Mouse (Mus musculus): ENCODE data around the gene Lrrc20. TPM values are rescaled to one million over a fixed set of nuclear protein-coding genes. Genes with fewer than 3 reads are reported as not detected.

Lrrc20 gene
- polyA plus RNA-seq, 1 experiment: 11.8 TPM

GRCm38 (mm10) chr10:61627195-61627937 is 151.8 kb downstream of the Lrrc20 start:
- Histone ChIP-seq H3K4me3 (ENCODE audit: insufficient read depth, poor library complexity, severe bottlenecking) (no peak overlapping the region), H3K79me2 (ENCODE audit: control insufficient read depth, insufficient read depth) (no peaks in the 10 kb centered on the region), H3K27me3 (ENCODE audit: control insufficient read depth, insufficient read depth, insufficient read length) (no peaks in the 10 kb centered on the region), H3K79me3 (ENCODE audit: low read depth) (no peaks in the 10 kb centered on the region), H3ac (ENCODE audit: control insufficient read depth, insufficient read length, low read depth) (no peak overlapping the region), H3K36me3 (ENCODE audit: control insufficient read depth, insufficient read depth) (no peaks in the 10 kb centered on the region)
- TF ChIP-seq USF1 (IDR thresholded peaks at IDR 0.05; ENCODE audit: low read depth) (no peak), MAX (IDR thresholded peaks at IDR 0.05) (no peak), CEBPB (IDR thresholded peaks at IDR 0.05; ENCODE audit: low read depth) (no peak), CTCF (IDR thresholded peaks at IDR 0.05; ENCODE audit: control insufficient read depth, insufficient read depth, insufficient read length) (no peak), MYOD1 (IDR thresholded peaks at IDR 0.05; ENCODE audit: control insufficient read depth, insufficient read length, low read depth) (no peak), MYOG (IDR thresholded peaks at IDR 0.05; ENCODE audit: control insufficient read depth, extremely low read depth, insufficient read length) (no peak), FOSL1 (IDR thresholded peaks at IDR 0.05; ENCODE audit: insufficient read depth, low read length, poor library complexity, severe bottlenecking) (no peak)

DNA sequence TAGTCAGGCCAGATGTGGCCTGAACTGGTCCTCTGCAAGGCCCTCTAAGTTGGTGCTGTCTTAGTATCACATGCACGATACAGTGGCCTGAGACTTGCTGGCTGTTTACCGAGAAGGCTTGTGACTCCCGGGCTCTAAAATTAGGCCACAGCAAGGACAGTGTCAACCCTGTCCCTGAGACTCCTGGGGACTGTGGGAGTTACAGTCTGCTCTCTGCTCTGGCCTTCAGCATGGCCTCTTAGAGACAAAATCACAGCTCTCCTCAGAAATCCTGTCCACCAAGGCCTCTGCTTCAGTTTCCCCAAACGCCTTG is 152.3 kb downstream of the Lrrc20 start:
- Histone ChIP-seq H3K4me3 (ENCODE audit: insufficient read depth, poor library complexity, severe bottlenecking) (no peak overlapping the region), H3K79me3 (ENCODE audit: low read depth) (no peaks in the 10 kb centered on the region), H3K36me3 (ENCODE audit: control insufficient read depth, insufficient read depth) (no peaks in the 10 kb centered on the region), H3ac (ENCODE audit: control insufficient read depth, insufficient read length, low read depth) (no peak overlapping the region), H3K79me2 (ENCODE audit: control insufficient read depth, insufficient read depth) (no peaks in the 10 kb centered on the region), H3K27me3 (ENCODE audit: control insufficient read depth, insufficient read depth, insufficient read length) (no peaks in the 10 kb centered on the region)
- TF ChIP-seq USF1 (IDR thresholded peaks at IDR 0.05; ENCODE audit: low read depth): no peak
- no peak for TF ChIP-seq CTCF (IDR thresholded peaks at IDR 0.05; ENCODE audit: control insufficient read depth, insufficient read depth, insufficient read length)
- TF ChIP-seq CEBPB (IDR thresholded peaks at IDR 0.05; ENCODE audit: low read depth): no peak
- TF ChIP-seq MYOG (IDR thresholded peaks at IDR 0.05; ENCODE audit: control insufficient read depth, extremely low read depth, insufficient read length): no peak
- TF ChIP-seq FOSL1 (IDR thresholded peaks at IDR 0.05; ENCODE audit: insufficient read depth, low read length, poor library complexity, severe bottlenecking): no peak

Other genes with a start within 250 kb of the Lrrc20 start
- gene Adamts14, start 202.4 kb upstream of the Lrrc20 start, polyA plus RNA-seq (2012; fragmentation: generic; extraction: Trizol): 7.0 TPM
- gene Prf1, start 178.0 kb upstream of the Lrrc20 start, polyA plus RNA-seq (2012; fragmentation: generic; extraction: Trizol): not detected
- gene Pald1, start 92.3 kb upstream of the Lrrc20 start, polyA plus RNA-seq (2012; fragmentation: generic; extraction: Trizol): 8.9 TPM
- not detected for gene Nodal, start 57.8 kb upstream of the Lrrc20 start, polyA plus RNA-seq (2012; fragmentation: generic; extraction: Trizol)
- 42.3 TPM for gene Eif4ebp2, start 23.1 kb upstream of the Lrrc20 start, polyA plus RNA-seq (2012; fragmentation: generic; extraction: Trizol)
- gene Npffr1, start 119.7 kb downstream of the Lrrc20 start, polyA plus RNA-seq (2012; fragmentation: generic; extraction: Trizol): not detected
- 189 TPM for gene Ppa1, start 172.8 kb downstream of the Lrrc20 start, polyA plus RNA-seq (2012; fragmentation: generic; extraction: Trizol)
- gene Sar1a, start 204.5 kb downstream of the Lrrc20 start, polyA plus RNA-seq (2012; fragmentation: generic; extraction: Trizol): 150 TPM
- gene Tysnd1, start 219.7 kb downstream of the Lrrc20 start, polyA plus RNA-seq (2012; fragmentation: generic; extraction: Trizol): 20.3 TPM
- gene Aifm2, start 239.5 kb downstream of the Lrrc20 start, polyA plus RNA-seq (2012; fragmentation: generic; extraction: Trizol): 12.4 TPM